Mouse (Mus musculus): ENCODE data around the gene Hsf2bp.

Hsf2bp gene

GRCm38 (mm10) chr17:31905201-31905790, 130.9 kb downstream of the Hsf2bp start:
- DNase-seq (ENCODE audit: low spot score): no peak

DNA sequence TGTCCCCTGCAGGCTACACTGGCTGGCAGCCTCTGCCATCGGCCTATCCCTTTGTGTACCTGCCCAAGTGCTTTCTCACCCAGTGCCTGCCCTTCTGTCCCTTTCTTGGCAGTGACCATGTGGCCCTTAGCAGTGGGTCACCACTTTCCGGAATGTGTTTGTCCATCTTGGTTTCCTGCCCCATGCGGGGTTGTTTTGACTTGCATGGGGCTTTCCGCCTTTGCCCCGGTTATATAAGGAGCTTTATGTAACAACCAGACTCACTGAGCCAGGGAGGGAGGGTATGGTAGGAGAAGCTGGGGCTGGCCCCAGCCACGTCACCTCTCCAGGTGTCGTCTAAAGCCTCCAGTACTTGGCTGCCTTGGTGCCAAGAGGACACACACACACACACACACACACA, 132.1 kb downstream of the Hsf2bp start:
- no peak for DNase-seq (ENCODE audit: low spot score)

- DNase-seq (ENCODE audit: low spot score): no peak
These were observed 133.4 kb downstream of the Hsf2bp start for GRCm38 (mm10) chr17:31902630-31903198.

GRCm38 (mm10) chr17:31901461-31902204, 134.5 kb downstream of the Hsf2bp start:
- no peak for DNase-seq (ENCODE audit: low spot score)

DNA sequence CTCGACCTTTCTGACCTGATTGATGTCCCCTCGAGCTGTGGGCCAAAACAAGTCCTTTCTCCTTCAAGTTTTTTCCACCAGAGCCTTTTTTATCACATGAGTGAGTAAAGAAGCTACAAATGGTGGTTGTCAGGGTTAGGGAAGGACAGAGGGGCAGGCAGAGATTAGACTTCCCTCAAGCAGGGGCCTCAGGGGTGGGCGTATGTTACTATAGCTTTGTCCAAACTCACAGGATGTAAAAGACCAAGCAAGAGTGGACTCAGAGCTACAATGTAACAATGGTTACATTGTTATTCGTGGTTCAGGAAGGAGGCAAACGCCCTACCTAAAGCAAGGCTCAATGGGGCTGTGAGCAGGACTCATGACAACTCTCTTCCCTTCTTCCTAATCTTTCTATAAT, 137.2 kb downstream of the Hsf2bp start:
- DNase-seq (ENCODE audit: low spot score): no peak

DNA sequence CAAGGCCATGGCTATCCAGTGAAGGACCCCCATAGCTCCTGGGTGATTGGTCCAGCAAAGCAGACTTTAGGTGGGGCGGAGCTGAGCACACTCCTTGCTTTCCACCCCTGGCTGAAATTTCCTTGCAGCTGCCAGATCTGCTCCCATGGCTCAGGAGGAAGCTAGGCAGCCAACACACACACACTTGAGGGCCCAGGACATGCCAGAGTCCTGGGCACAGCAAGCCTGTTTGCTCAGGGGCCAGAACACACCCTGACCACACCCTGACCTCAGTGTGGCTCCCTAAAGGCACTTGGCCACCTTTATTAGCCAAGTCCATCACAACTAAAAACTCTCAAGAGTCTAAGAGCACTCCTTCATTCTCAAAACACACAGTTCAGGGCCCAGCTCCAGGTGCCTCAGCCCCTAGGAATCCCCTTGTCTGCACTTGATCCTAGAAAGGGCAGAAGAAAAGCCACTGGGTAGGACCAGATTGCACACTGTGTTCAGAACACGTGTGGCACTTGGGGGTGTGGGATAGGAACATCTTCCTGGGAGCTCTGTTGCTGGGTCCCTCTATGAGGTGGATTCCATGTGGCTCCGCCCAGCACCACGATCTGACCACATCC, 138.9 kb downstream of the Hsf2bp start:
- DNase-seq (ENCODE audit: low spot score): no peak

GRCm38 (mm10) chr17:31896751-31897150, 139.4 kb downstream of the Hsf2bp start:
- DNase-seq (ENCODE audit: low spot score): no peak

- no peak for DNase-seq (ENCODE audit: low spot score)
These were observed 139.8 kb downstream of the Hsf2bp start for GRCm38 (mm10) chr17:31896311-31896710.

Measured in ovary, postnatal 14 days (tissue).